Mouse (Mus musculus) layer of hippocampus, postnatal 14 days (tissue): Measurements from ENCODE around the gene Cracr2a. TPM values are rescaled to one million over a fixed set of nuclear protein-coding genes. Genes with fewer than 3 reads are reported as not detected.
A peak's percentile ranks its signal among the peaks of the same experiment; 100 is the strongest.

Source experiments
- DNase-seq, 2 experiments: peaks; one replicate each; pipeline ENCODE4 v3.0.0; 2021 to 2022; ENCODE audit warnings: low spot score in 2 of 2, mixed read lengths in 1 of 2
- total RNA-seq, 2 experiments: library from RNA; stranded (reverse); gene quantifications; 2 replicates each; pipeline ENCODE4 v1.2.3; 2021

Cracr2a gene
- total RNA-seq, 2 experiments from 2014 or later, result 1.3 to 1.6 TPM

DNA sequence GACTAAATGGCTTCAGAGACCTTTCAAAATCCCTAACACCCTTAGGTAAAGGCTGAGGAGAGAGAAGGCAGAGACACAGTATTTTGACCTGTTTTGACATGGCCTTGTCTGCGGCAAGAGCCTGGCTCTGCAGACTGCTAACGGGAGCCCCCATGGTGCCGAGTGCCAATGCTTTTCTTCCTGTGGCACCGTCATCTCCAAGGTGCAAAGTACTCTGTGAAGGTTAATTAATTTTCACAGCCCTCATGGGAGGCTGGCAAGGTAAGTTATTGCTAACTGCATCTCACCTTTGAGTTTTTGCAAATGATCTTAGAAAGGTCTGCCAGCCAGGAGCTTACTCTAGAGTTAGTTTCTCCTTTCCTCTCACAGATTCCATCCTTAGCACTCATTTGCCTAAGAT is 57.5 kb downstream of the Cracr2a start:
- DNase-seq, result no peak

DNA sequence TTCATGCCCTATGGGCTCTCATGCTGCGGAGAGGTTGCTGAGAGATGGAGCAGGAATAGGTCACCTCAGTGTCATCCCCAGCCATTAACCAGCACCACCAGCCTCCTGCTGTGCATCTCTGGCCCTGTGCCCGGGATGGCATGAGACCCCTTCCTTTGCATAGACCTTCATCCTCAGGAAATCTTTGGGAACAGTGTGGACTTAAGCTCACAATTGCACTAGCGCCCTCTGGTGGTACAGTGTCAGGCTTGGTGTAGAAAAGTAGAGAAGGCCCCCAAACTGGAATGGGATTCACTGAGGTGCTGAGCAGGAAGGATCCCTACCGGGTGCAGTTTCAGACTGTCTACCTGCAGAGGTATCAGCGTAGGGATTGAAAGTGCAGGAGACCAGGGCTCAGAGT is 64.0 kb downstream of the Cracr2a start:
- peak; percentile 66 to 70 for DNase-seq

DNA sequence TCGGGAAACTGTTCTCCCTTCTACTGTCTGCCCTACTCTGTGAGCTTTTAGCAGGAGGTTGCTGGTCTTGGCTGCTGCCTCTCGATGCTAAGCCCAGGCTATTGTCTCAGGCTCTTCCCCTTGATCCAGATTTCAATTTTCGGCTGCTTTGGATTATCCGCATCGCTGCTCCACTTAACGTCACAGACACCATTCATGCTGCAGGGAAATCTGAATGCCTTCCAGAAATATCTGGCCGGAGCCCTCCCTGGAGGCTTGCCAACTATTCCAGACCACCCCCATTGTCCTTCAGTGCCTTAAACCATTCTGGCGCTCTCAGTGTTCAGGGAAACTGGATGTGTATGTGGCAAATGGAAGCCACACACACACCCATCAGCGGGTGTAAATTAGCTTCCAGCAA is 66.3 kb downstream of the Cracr2a start:
- DNase-seq, result peak in 1 of 2 experiments; percentile 42

- no peak for DNase-seq
Observed at GRCm38 (mm10) chr6:127629249-127629648, 68.1 kb downstream of the Cracr2a start.

DNA sequence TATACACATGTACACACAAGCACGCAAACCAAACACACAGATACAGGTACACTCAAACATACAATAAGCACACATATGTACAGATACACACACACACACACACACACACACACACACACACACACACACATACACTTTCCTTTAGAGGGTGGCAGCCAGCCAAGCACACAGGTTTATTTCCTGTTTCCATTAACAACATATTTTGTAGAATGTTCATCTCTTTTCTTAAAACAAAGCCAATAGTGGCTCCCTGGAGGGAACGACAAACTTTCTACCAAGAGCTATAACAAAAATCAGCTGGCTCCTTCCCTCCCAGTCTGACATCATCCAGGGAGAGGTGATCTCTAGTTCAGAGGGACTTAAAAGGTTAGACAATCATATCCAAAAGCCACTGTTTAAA is 73.7 kb downstream of the Cracr2a start:
- DNase-seq, result no peak

DNA sequence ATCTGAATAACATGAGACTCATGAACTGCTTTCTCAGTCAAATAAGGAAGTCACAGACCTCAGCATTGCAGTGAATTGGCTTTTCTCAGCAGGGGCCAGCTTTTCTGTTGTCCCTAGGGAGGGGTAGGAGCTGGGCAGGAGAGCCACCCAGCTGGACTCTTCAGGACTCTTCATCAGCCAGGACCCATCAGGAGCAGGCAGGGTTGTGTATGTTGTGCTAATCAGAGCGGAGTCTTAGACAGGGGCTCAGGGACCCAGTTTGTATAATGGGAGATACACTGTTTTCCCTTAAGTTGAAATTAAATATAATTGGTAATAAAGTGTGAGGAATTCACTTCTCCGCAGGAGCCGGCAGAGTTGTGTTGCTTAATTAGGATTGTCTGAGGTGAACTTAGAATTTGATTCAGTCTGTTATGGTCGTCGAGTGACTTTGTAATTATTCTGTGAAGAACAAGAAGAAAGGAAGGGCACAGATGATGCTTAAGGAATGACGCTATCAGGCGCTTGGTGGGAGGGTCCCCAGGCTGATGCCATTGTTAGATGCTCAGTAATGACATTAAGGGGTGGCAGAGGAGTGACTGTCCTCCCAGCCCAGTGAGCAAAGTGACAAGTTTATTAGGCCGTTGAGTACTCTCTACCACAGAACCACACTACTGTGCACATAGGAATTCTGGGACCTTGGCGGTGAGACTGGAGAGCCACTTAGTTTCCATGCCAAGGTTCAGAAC is 74.5 kb downstream of the Cracr2a start:
- DNase-seq, result no peak

DNA sequence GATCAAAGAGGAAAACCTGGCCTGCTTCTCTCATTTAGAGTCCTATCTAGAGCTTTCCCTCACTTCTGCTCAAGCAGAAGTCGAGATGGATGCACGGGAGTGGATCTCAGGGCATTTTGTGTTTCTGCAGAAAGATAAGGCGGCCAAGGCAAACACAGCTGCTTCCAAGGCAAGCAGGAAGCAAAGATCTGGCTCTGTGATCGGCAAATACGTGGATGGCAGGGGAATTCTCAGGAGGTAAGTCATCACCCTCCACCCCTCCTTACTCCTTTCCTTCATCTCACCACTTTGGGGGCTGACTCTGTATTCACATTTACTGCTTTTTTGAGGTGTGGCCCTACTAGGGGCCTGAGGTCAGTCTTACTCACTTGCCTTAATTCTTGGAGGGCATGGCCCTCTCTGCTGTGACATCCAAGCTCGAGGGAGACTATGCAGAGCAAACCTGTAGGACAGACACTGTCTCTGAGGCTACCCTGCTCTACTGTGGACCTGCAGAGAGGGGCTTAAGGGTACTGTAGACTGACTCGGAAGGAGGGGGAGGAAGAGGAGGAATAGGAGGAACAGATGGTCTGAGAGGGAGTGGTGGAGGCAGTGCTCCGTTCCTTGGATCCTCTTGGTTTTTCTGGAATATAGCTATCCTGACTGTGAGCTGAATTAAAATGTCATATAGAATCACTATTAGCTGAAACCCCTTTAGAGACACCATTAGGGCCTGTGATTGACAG is 80.1 kb downstream of the Cracr2a start:
- DNase-seq, result no peak

DNA sequence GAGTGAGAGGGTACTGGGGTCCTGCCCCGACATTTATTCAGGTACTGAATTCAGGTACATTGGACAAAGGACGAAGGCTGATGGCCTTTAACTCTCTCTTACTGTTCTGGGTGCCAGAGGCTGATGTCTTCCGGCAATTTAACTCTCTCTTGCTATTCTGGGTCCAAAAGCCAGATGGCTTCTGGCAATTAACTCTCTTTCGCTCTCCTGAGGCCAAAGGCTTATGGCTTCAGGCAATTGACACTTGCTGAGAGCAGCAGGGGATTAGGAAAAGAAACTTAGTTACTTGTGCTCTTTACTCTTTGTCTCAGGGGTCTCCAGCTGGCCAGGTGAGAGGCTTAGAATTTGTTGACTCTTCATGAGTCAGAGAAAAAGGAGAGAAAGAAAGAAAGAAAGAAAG is 94.8 kb downstream of the Cracr2a start:
- no peak for DNase-seq

GRCm38 (mm10) chr6:127657152-127657551 is 96.0 kb downstream of the Cracr2a start:
- no peak for DNase-seq

- DNase-seq, result no peak
Observed at GRCm38 (mm10) chr6:127659472-127659871, 98.3 kb downstream of the Cracr2a start.

DNA sequence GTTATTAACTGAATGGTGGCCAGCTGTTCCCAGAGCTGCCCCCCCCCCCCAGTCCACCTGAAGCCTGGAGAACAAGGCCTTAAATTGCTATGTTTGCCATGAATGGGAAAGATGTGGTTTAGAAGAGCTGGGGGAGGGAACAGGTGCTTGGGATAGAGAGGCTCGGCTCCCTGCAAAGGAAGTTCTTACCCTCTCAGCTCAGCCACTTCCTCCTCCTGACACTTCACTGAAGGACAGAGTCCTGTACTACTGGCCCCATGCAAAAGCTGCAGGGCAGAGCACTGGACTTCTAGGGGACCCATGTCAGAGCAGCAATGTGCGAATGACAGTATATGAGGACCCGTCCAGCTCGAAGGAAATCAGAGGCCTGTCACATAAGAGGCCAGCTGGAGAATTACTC is 98.8 kb downstream of the Cracr2a start:
- DNase-seq, result no peak

GRCm38 (mm10) chr6:127661717-127662292 is 100.7 kb downstream of the Cracr2a start:
- DNase-seq, result no peak

GRCm38 (mm10) chr6:127663263-127663662 is 102.1 kb downstream of the Cracr2a start:
- no peak for DNase-seq

DNA sequence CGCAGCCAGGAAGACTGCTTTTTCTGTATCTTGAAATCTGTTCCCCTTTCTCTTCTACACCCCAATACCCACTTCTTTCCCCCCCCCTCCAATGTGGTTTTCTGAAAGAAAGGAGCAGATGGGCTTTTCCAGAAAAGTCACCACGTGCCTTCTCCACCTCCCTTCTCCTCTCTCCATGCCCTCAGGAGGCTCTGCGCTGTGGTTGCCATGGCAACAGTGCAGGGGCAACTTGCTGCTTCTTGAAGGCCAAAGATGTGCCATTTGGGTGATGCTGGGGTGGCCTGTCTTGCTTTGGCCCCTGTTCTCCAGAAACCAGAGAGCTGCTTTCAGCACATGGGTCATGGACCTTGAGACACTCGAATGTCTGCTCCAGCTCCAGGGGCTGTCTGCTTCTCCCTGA is 108.2 kb downstream of the Cracr2a start:
- DNase-seq, result no peak

- no peak for DNase-seq
Observed at GRCm38 (mm10) chr6:127670031-127670430, 108.9 kb downstream of the Cracr2a start.

DNA sequence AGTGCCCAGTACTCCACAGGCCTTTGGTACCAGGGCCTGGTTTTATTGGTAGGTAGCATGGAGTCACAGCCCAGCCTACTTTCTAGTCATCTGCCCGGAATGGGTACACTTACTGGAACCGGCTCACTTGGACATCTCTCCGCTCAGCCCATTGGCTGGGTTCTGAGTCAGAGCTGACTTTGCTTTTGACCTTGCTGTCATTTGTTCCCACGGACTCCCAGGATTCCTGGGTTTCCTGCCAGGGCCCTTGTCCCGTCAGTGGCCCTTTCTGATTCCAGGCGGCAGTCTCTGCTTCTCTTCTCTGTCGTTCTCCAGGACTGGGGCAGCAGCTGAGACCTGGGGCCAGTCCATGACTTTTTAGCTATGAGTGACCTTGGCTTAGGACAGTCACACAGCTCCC is 110.9 kb downstream of the Cracr2a start:
- DNase-seq, result no peak

DNA sequence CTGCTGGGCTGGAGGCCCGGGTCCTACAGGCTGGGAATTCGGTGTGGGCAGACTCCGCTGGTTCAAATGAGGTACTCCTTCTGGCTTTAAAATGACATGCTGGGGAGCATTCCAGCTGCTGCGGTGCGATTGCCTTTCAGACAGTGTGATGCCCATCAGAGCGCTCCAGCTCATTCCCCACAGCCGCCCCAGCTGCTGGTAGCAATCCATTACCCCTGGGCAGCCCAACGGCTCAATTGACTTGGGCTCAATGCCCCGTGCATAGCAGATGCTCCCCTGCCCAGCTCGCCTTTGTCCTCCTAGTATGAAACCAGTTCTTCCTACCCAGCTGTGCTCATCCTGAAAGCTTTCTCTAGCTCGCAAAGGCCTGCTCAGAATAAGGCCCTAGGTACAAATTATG is 115.7 kb downstream of the Cracr2a start:
- no peak for DNase-seq

GRCm38 (mm10) chr6:127678320-127678719 is 117.2 kb downstream of the Cracr2a start:
- no peak for DNase-seq

DNA sequence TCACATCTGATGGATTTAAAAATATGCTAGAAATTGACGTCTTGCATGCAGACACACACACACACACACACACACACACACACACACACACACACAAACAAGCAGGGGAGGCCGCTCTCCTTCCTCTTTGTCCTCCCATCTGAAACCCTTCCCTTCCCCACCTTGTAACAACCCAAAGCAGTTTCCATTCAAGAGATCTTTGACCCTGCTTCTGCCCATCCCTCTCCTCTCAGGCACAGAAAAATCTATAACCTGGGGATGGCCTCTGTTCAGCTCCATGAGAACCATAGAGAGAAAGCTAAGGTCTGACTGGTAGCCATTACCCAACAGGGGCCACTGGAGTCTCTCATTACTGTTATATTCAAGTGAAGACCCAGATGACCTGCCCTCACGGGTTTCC is 117.9 kb downstream of the Cracr2a start:
- DNase-seq, result no peak

- DNase-seq, result no peak
Observed at GRCm38 (mm10) chr6:127680784-127681183, 119.6 kb downstream of the Cracr2a start.

GRCm38 (mm10) chr6:127683561-127683960 is 122.4 kb downstream of the Cracr2a start:
- no peak for DNase-seq

DNA sequence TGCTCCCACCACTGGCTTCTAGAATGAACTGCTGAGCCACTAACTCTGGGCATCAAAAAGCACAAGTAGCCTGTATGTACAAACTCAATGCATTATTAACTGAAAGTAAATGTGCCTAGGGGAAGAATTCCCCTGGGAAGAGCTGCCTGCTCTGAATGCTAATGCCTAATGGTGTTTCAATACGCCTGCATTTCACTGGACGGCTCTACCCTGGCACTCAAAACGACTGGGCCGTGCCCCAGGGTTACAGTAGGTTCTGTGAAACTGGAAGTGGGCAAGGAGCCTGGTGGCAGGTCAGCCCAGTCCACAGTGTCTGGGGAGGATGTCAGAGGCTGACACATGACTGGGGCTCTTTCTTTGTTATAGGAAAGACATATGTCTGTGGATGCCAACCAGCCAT is 123.8 kb downstream of the Cracr2a start:
- no peak for DNase-seq
